26 mouse cellular contexts compared by ENCODE assay signal in genomic region chr10:3662571-3662970, GRCm38 (mm10).
DNase-seq lines count a peak whose midpoint lies in the region; ATAC-seq and TF ChIP-seq lines count a peak whose summit lies in the region.
"Had no signal": no experiment of that assay in that cellular context is flagged by ENCODE, and none has a peak within 500 bp of the region (broad histone marks: within the 10 kb centered on the region; RNA-seq: fewer than 3 reads in every experiment).

No protein-coding gene starts in this region.

- H3K9me3 ChIP-seq in kidney, embryonic 14.5 days (ENCODE audit: control insufficient read depth, low read length): no peaks in the 10 kb centered on the region
- H3K9me3 ChIP-seq: embryonic facial prominence, embryonic 10.5 days; embryonic facial prominence, embryonic 13.5 days; forebrain, embryonic 12.5 days; forebrain, embryonic 15.5 days; heart, embryonic 10.5 days; heart, embryonic 13.5 days had no signal

- H3K4me1 ChIP-seq in kidney, adult 2 months (ENCODE audit: control insufficient read depth, insufficient read depth, low read length): no peaks in the 10 kb centered on the region; the same call in 1 of the 2 replicates
- H3K4me1 ChIP-seq in kidney, embryonic 14.5 days (ENCODE audit: control insufficient read depth, insufficient read depth, low read length): no peaks in the 10 kb centered on the region
- H3K4me1 ChIP-seq: embryonic facial prominence, embryonic 10.5 days; embryonic facial prominence, embryonic 13.5 days; forebrain, embryonic 12.5 days; forebrain, embryonic 15.5 days; heart, embryonic 10.5 days; heart, embryonic 13.5 days had no signal

- no peaks in the 10 kb centered on the region; the same call in 1 of the 2 replicates for H3K27me3 ChIP-seq in kidney, adult 2 months (replicated peaks; ENCODE audit: control insufficient read depth, insufficient read depth, low read length)
- no peaks in the 10 kb centered on the region for H3K27me3 ChIP-seq in kidney, embryonic 14.5 days (ENCODE audit: control insufficient read depth, insufficient read depth, low read length)
- H3K27me3 ChIP-seq: embryonic facial prominence, embryonic 13.5 days; forebrain, embryonic 12.5 days; forebrain, embryonic 15.5 days; heart, embryonic 13.5 days had no signal

- peak; percentile 63 for DNase-seq in kidney, adult 2 months
- DNase-seq in ES-CJ7 (ENCODE audit: low read depth, low spot score) (peak; percentile 12), R1 (ENCODE audit: low read depth, low spot score) (peak; percentile 3)
- DNase-seq in kidney, postnatal 36 days: peak; percentile 9 to 27
- DNase-seq: adrenal gland, adult 2 months; cerebellum, adult 11-12 months; cerebellum, adult 8-10 months; cerebellum, postnatal 36 days; embryo, embryonic 11 days; gastrocnemius, postnatal 10 days; gastrocnemius, postnatal 36 days; heart, adult 2 months; heart, postnatal 14 days; heart, postnatal 4 days had no signal

- no peak for TF ChIP-seq POLR2A in kidney, adult 2 months (IDR thresholded peaks at IDR 0.05; ENCODE audit: low read depth, low read length)

- H3K9ac ChIP-seq in kidney, embryonic 14.5 days (ENCODE audit: low read depth, low read length): no peak overlapping the region
- H3K9ac ChIP-seq: embryonic facial prominence, embryonic 13.5 days; forebrain, embryonic 12.5 days; forebrain, embryonic 15.5 days; heart, embryonic 13.5 days; hindbrain, embryonic 14.5 days had no signal

- ATAC-seq in kidney, embryonic 14.5 days (ENCODE audit: low FRiP score, low TSS enrichment): no peak
- no peak for ATAC-seq in cerebellum, adult (ENCODE audit: insufficient number of reproducible peaks, low FRiP score, low TSS enrichment)
- ATAC-seq: CD4-positive, CD25-positive, alpha-beta regulatory T cell, adult 4 months; forebrain, embryonic 15.5 days; hindbrain, postnatal 0 days had no signal

- H3K4me3 ChIP-seq in kidney, adult 2 months (ENCODE audit: insufficient read depth, low read depth, low read length): no peak overlapping the region
- no peak overlapping the region for H3K4me3 ChIP-seq in kidney, embryonic 14.5 days (ENCODE audit: low read length)
- H3K4me3 ChIP-seq: embryonic facial prominence, embryonic 10.5 days; embryonic facial prominence, embryonic 13.5 days; erythroblast, embryonic 14.5 days; forebrain, embryonic 12.5 days; forebrain, embryonic 15.5 days; heart, adult 2 months; heart, embryonic 10.5 days; heart, embryonic 13.5 days had no signal

- H3K27ac ChIP-seq in kidney, adult 2 months (ENCODE audit: insufficient read depth, low read depth, low read length): peak overlapping the region; percentile 92
- no peak overlapping the region for H3K27ac ChIP-seq in kidney, embryonic 14.5 days (ENCODE audit: low read depth, low read length)
- H3K27ac ChIP-seq: embryonic facial prominence, embryonic 10.5 days; embryonic facial prominence, embryonic 13.5 days; forebrain, embryonic 12.5 days; forebrain, embryonic 15.5 days; heart, adult 2 months; heart, embryonic 10.5 days; heart, embryonic 13.5 days; hindbrain, embryonic 14.5 days; hindbrain, postnatal 0 days had no signal

- H3K36me3 ChIP-seq in kidney, adult 2 months (ENCODE audit: control insufficient read depth, insufficient read depth, low read length): no peaks in the 10 kb centered on the region
- H3K36me3 ChIP-seq in kidney, embryonic 14.5 days (ENCODE audit: control insufficient read depth, insufficient read depth, low read length): no peaks in the 10 kb centered on the region
- H3K36me3 ChIP-seq: embryonic facial prominence, embryonic 10.5 days; embryonic facial prominence, embryonic 13.5 days; forebrain, embryonic 12.5 days; forebrain, embryonic 15.5 days; heart, embryonic 10.5 days; heart, embryonic 13.5 days had no signal

- no peak overlapping the region for H3K4me2 ChIP-seq in kidney, embryonic 14.5 days (replicated peaks; ENCODE audit: low read depth, low read length)
- H3K4me2 ChIP-seq: embryonic facial prominence, embryonic 13.5 days; forebrain, embryonic 12.5 days; forebrain, embryonic 15.5 days; heart, embryonic 13.5 days; hindbrain, embryonic 14.5 days had no signal

- WGBS in kidney, adult 2 months: 44% methylated on average over 1 of the region's 1 CpGs
- WGBS in kidney, embryonic 14.5 days: 67% methylated on average over 1 of the region's 1 CpGs

- no peak for TF ChIP-seq CTCF in kidney, adult 2 months (conservative IDR thresholded peaks at IDR 0.05; ENCODE audit: insufficient read depth, insufficient read length, low read depth, low read length)

Comparison
In these comparisons a context has a peak if more than half of its experiments do, and no peak if none do; other contexts are left out.
1. DNase-seq: peak in every context shown above with its lines; median percentile 63 in kidney, adult 2 months; 18 in kidney, postnatal 36 days; 12 in ES-CJ7; 3 in R1.